Mouse (Mus musculus): ENCODE measurements around the gene Naa10. TPM values are rescaled to one million over a fixed set of nuclear protein-coding genes. Genes with fewer than 3 reads are reported as not detected.

Gene Naa10
- polyA plus RNA-seq, 1 experiment from 2014 or later: 184 TPM

DNA sequence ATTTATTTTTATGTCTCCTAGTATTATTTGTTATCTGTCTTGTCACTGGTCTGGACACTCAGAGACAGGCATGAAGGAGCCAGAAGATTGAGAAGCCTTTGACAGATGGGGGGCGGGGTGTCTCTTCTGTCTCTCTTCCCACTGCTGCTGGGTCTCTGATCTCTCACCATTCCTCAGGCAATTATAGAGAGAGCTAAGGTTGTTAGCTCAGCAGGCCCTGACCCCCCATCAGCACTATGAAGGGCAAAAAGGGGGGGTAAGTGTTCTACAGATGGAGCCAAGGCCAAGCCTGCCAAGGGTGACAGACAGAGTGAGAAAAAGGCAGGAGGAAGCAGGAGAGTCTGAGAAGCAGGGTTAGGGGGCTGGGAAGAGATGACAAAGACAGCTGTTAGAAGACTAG lies 49.8 kb downstream of the Naa10 start:
- H3K36me3 ChIP-seq (ENCODE audit: control insufficient read depth, insufficient read depth, low read length): no peaks in the 10 kb centered on the region
- ATAC-seq: no peak
- no peak overlapping the region for H3K27ac ChIP-seq (ENCODE audit: low read length)
- H3K4me3 ChIP-seq (ENCODE audit: low read length): no peak overlapping the region
- H3K4me2 ChIP-seq (ENCODE audit: low read depth, low read length): no peak overlapping the region
- no peak overlapping the region for H3K9ac ChIP-seq (ENCODE audit: low read depth, low read length)
- no peaks in the 10 kb centered on the region for H3K9me3 ChIP-seq (ENCODE audit: control insufficient read depth, low read length)
- no peaks in the 10 kb centered on the region for H3K4me1 ChIP-seq (ENCODE audit: control insufficient read depth, insufficient read depth, low read length)
- 63% methylated on average over 1 of the region's 1 CpGs for WGBS
- H3K27me3 ChIP-seq (replicated peaks; ENCODE audit: control insufficient read depth, insufficient read depth, low read length): 0 out of 2 replicates have a peak, but pooled peaks cover 3% of the 10 kb centered on the region

- no peaks in the 10 kb centered on the region for H3K9me3 ChIP-seq (ENCODE audit: control insufficient read depth, low read length)
- no peak overlapping the region for H3K27ac ChIP-seq (ENCODE audit: low read length)
- no peaks in the 10 kb centered on the region for H3K36me3 ChIP-seq (ENCODE audit: control insufficient read depth, insufficient read depth, low read length)
- 0 out of 2 replicates have a peak, but pooled peaks cover 3% of the 10 kb centered on the region for H3K27me3 ChIP-seq (replicated peaks; ENCODE audit: control insufficient read depth, insufficient read depth, low read length)
- no peaks in the 10 kb centered on the region for H3K4me1 ChIP-seq (ENCODE audit: control insufficient read depth, insufficient read depth, low read length)
- no peak for ATAC-seq
- H3K9ac ChIP-seq (ENCODE audit: low read depth, low read length): no peak overlapping the region
- no peak overlapping the region for H3K4me2 ChIP-seq (ENCODE audit: low read depth, low read length)
- H3K4me3 ChIP-seq (ENCODE audit: low read length): no peak overlapping the region
These were observed 50.3 kb downstream of the Naa10 start for GRCm38 (mm10) chrX:73871474-73871873.

GRCm38 (mm10) chrX:73869334-73869733 lies 52.4 kb downstream of the Naa10 start:
- no peak overlapping the region for H3K27ac ChIP-seq (ENCODE audit: low read length)
- WGBS: 14% methylated on average over 5 of the region's 5 CpGs
- H3K27me3 ChIP-seq (replicated peaks; ENCODE audit: control insufficient read depth, insufficient read depth, low read length): 0 out of 2 replicates have a peak, but pooled peaks cover 3% of the 10 kb centered on the region
- no peak overlapping the region for H3K4me2 ChIP-seq (ENCODE audit: low read depth, low read length)
- no peak for ATAC-seq
- H3K9ac ChIP-seq (ENCODE audit: low read depth, low read length): no peak overlapping the region
- no peak overlapping the region for H3K4me3 ChIP-seq (ENCODE audit: low read length)
- no peaks in the 10 kb centered on the region for H3K4me1 ChIP-seq (ENCODE audit: control insufficient read depth, insufficient read depth, low read length)
- no peaks in the 10 kb centered on the region for H3K9me3 ChIP-seq (ENCODE audit: control insufficient read depth, low read length)
- no peaks in the 10 kb centered on the region for H3K36me3 ChIP-seq (ENCODE audit: control insufficient read depth, insufficient read depth, low read length)

- 72% methylated on average over 1 of the region's 1 CpGs for WGBS
- Histone ChIP-seq H3K9ac (ENCODE audit: low read depth, low read length) (no peak overlapping the region), H3K36me3 (ENCODE audit: control insufficient read depth, insufficient read depth, low read length) (no peaks in the 10 kb centered on the region), H3K4me2 (ENCODE audit: low read depth, low read length) (no peak overlapping the region), H3K4me1 (ENCODE audit: control insufficient read depth, insufficient read depth, low read length) (no peaks in the 10 kb centered on the region), H3K27me3 (replicated peaks; ENCODE audit: control insufficient read depth, insufficient read depth, low read length) (0 out of 2 replicates have a peak, but pooled peaks cover 3% of the 10 kb centered on the region), H3K27ac (ENCODE audit: low read length) (no peak overlapping the region), H3K4me3 (ENCODE audit: low read length) (no peak overlapping the region), H3K9me3 (ENCODE audit: control insufficient read depth, low read length) (no peaks in the 10 kb centered on the region)
- no peak for ATAC-seq
These were observed 53.9 kb downstream of the Naa10 start for GRCm38 (mm10) chrX:73867852-73868251.

DNA sequence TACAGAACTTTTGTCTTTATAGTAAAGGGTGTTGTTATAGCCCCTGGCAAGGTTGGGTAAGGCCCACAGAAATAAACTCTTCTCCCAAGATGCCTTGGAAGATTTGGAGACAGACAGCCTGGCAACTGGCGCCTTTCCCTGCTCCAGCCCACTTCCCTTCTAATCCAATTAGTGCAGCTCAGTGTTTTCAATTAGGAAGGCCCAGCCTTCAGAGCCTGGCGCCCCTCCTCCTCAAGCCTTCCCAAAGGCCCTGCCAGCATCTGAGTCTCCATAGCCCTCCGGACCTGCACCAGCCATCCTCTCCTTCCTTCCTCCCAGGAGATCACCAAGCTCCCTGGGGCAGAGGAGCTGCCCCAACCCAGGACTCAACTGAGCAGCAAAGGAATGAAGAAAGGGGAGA lies 54.5 kb downstream of the Naa10 start:
- Histone ChIP-seq H3K4me2 (ENCODE audit: low read depth, low read length) (no peak overlapping the region), H3K4me3 (ENCODE audit: low read length) (no peak overlapping the region), H3K27ac (ENCODE audit: low read length) (no peak overlapping the region), H3K9me3 (ENCODE audit: control insufficient read depth, low read length) (no peaks in the 10 kb centered on the region), H3K27me3 (replicated peaks; ENCODE audit: control insufficient read depth, insufficient read depth, low read length) (0 out of 2 replicates have a peak, but pooled peaks cover 3% of the 10 kb centered on the region), H3K9ac (ENCODE audit: low read depth, low read length) (no peak overlapping the region), H3K4me1 (ENCODE audit: control insufficient read depth, insufficient read depth, low read length) (no peaks in the 10 kb centered on the region), H3K36me3 (ENCODE audit: control insufficient read depth, insufficient read depth, low read length) (no peaks in the 10 kb centered on the region)
- 35% methylated on average over 3 of the region's 3 CpGs for whole genome bisulfite sequencing
- ATAC-seq: no peak

Other genes with a start within 250 kb of the Naa10 start
- 7.4 and 9.2 TPM in 2 replicates for gene Slc6a8, start 248.8 kb downstream of the Naa10 start, polyA plus RNA-seq (2015; fragmentation: Nextera tagmentation; extraction: Ambion mirVana)
- 325 and 331 TPM in 2 replicates for gene Bcap31, start 205.8 kb downstream of the Naa10 start, polyA plus RNA-seq (2015; fragmentation: Nextera tagmentation; extraction: Ambion mirVana)
- 25.6 and 31.0 TPM in 2 replicates for gene Abcd1, start 205.3 kb downstream of the Naa10 start, polyA plus RNA-seq (2015; fragmentation: Nextera tagmentation; extraction: Ambion mirVana)
- gene Plxnb3, start 164.9 kb downstream of the Naa10 start, polyA plus RNA-seq (2015; fragmentation: Nextera tagmentation; extraction: Ambion mirVana): 0.33 and 0.46 TPM in 2 replicates
- 0.99 and 1.9 TPM in 2 replicates for gene Srpk3, start 147.5 kb downstream of the Naa10 start, polyA plus RNA-seq (2015; fragmentation: Nextera tagmentation; extraction: Ambion mirVana)
- 267 and 269 TPM in 2 replicates for gene Idh3g, start 135.0 kb downstream of the Naa10 start, polyA plus RNA-seq (2015; fragmentation: Nextera tagmentation; extraction: Ambion mirVana)
- gene Ssr4, start 134.9 kb downstream of the Naa10 start, polyA plus RNA-seq (2015; fragmentation: Nextera tagmentation; extraction: Ambion mirVana): 269 TPM in 2 replicates
- gene Pdzd4, start 97.0 kb downstream of the Naa10 start, polyA plus RNA-seq (2015; fragmentation: Nextera tagmentation; extraction: Ambion mirVana): 0.39 and 0.53 TPM in 2 replicates
- gene Avpr2, start 29.8 kb downstream of the Naa10 start, polyA plus RNA-seq (2015; fragmentation: Nextera tagmentation; extraction: Ambion mirVana): 0.06 and 0.17 TPM in 2 replicates
- 6.9 and 8.8 TPM in 2 replicates for gene L1cam, start 25.8 kb downstream of the Naa10 start, polyA plus RNA-seq (2015; fragmentation: Nextera tagmentation; extraction: Ambion mirVana)
- gene Arhgap4, start 74 bp downstream of the Naa10 start, polyA plus RNA-seq (2015; fragmentation: Nextera tagmentation; extraction: Ambion mirVana): 5.7 and 6.8 TPM in 2 replicates
- 351 and 523 TPM in 2 replicates for gene Renbp, start 8.9 kb upstream of the Naa10 start, polyA plus RNA-seq (2015; fragmentation: Nextera tagmentation; extraction: Ambion mirVana)
- gene Hcfc1, start 44.4 kb upstream of the Naa10 start, polyA plus RNA-seq (2015; fragmentation: Nextera tagmentation; extraction: Ambion mirVana): 33.8 and 34.2 TPM in 2 replicates
- 50.4 and 51.7 TPM in 2 replicates for gene Irak1, start 102.0 kb upstream of the Naa10 start, polyA plus RNA-seq (2015; fragmentation: Nextera tagmentation; extraction: Ambion mirVana)
- not detected in 2 replicates for gene Opn1mw, start 205.5 kb upstream of the Naa10 start, polyA plus RNA-seq (2015; fragmentation: Nextera tagmentation; extraction: Ambion mirVana)
- 10.0 and 10.1 TPM in 2 replicates for gene Mecp2, start 213.4 kb upstream of the Naa10 start, polyA plus RNA-seq (2015; fragmentation: Nextera tagmentation; extraction: Ambion mirVana)
- not detected in 2 replicates for gene Tex28, start 245.9 kb upstream of the Naa10 start, polyA plus RNA-seq (2015; fragmentation: Nextera tagmentation; extraction: Ambion mirVana)

Data from intestine, embryonic 16.5 days (tissue).